19 mouse cellular contexts compared by ENCODE assay signal in genomic region chr3:121402096-121402495, GRCm38 (mm10).
"Had no signal": no experiment of that assay in that cellular context is flagged by ENCODE, and none has a peak within 500 bp of the region (broad histone marks: within the 10 kb centered on the region; RNA-seq: fewer than 3 reads in every experiment).

No protein-coding gene starts in this region.

- H3K27me3 ChIP-seq: midbrain, embryonic 12.5 days; neural tube, embryonic 13.5 days; neural tube, embryonic 15.5 days had no signal

- H3K4me3 ChIP-seq: midbrain, embryonic 10.5 days; midbrain, embryonic 12.5 days; myocyte; neural tube, embryonic 13.5 days; neural tube, embryonic 15.5 days had no signal

- H3K9ac ChIP-seq: liver, embryonic 14.5 days; lung, embryonic 14.5 days; midbrain, embryonic 12.5 days; neural tube, embryonic 13.5 days; neural tube, embryonic 15.5 days had no signal

- DNase-seq: lung, adult 18-20 months; lung, embryonic 14.5 days; lung, postnatal 4 days; midbrain, embryonic 14.5 days; retina, postnatal 1 day; right cerebral cortex, adult 18-20 months; right cerebral cortex, postnatal 25 days; right cerebral cortex, postnatal 4 days; spleen, adult 18-20 months; thymus, adult 18-20 months; thymus, postnatal 14 days; thymus, postnatal 36 days had no signal

- H3K4me1 ChIP-seq: neural tube, embryonic 13.5 days; neural tube, embryonic 15.5 days had no signal

- H3K27ac ChIP-seq: liver, embryonic 14.5 days; midbrain, embryonic 10.5 days; midbrain, embryonic 12.5 days; neural tube, embryonic 13.5 days; neural tube, embryonic 15.5 days had no signal

- ATAC-seq: midbrain, embryonic 16.5 days had no signal

- H3K36me3 ChIP-seq: midbrain, embryonic 10.5 days; midbrain, embryonic 12.5 days; neural tube, embryonic 13.5 days; neural tube, embryonic 15.5 days had no signal

- H3K4me2 ChIP-seq: lung, embryonic 14.5 days; midbrain, embryonic 12.5 days; neural tube, embryonic 13.5 days; neural tube, embryonic 15.5 days had no signal

- H3K9me3 ChIP-seq: midbrain, embryonic 10.5 days; midbrain, embryonic 12.5 days; neural tube, embryonic 13.5 days; neural tube, embryonic 15.5 days had no signal
